Mouse (Mus musculus): Measurements from ENCODE around the gene Zfp763. TPM values are rescaled to one million over a fixed set of nuclear protein-coding genes. Genes with fewer than 3 reads are reported as not detected.

Zfp763 gene
- 2.8 TPM for polyA plus RNA-seq (2014; fragmentation: Illumina TruSeq; extraction: RNeasy Lipid Tissue Mini Kit (QIAGEN cat#74804); ENCODE audit: low read depth, low replicate concordance)

GRCm38 (mm10) chr17:33032900-33033891 lies at the start of gene Zfp763:
Gene Zfp763 (minus strand): TSS chr17:33033402.

GRCm38 (mm10) chr17:33067958-33068357 lies 34.8 kb upstream of the Zfp763 start, which contains the start of gene 4921501E09Rik:
Gene 4921501E09Rik (minus strand): TSS chr17:33068058.

GRCm38 (mm10) chr17:32992699-32993474 lies 40.3 kb downstream of the Zfp763 start, which contains the start of gene Zfp952:
Gene Zfp952 (plus strand): TSS chr17:32993129.

Other genes with a start within 250 kb of the Zfp763 start
- 13.1 TPM for gene Zfp871, start 245.1 kb downstream of the Zfp763 start, polyA plus RNA-seq (2014; fragmentation: Illumina TruSeq; extraction: RNeasy Lipid Tissue Mini Kit (QIAGEN cat#74804); ENCODE audit: low read depth, low replicate concordance)
- 0.16 TPM for gene Zfp811, start 223.5 kb downstream of the Zfp763 start, polyA plus RNA-seq (2014; fragmentation: Illumina TruSeq; extraction: RNeasy Lipid Tissue Mini Kit (QIAGEN cat#74804); ENCODE audit: low read depth, low replicate concordance)
- gene Zfp799, start 203.1 kb downstream of the Zfp763 start, polyA plus RNA-seq (2014; fragmentation: Illumina TruSeq; extraction: RNeasy Lipid Tissue Mini Kit (QIAGEN cat#74804); ENCODE audit: low read depth, low replicate concordance) = 4.9 TPM
- gene Zfp870, start 141.8 kb downstream of the Zfp763 start, polyA plus RNA-seq (2014; fragmentation: Illumina TruSeq; extraction: RNeasy Lipid Tissue Mini Kit (QIAGEN cat#74804); ENCODE audit: low read depth, low replicate concordance) = 6.5 TPM
- 0.73 TPM for gene Cyp4f14, start 116.1 kb downstream of the Zfp763 start, polyA plus RNA-seq (2014; fragmentation: Illumina TruSeq; extraction: RNeasy Lipid Tissue Mini Kit (QIAGEN cat#74804); ENCODE audit: low read depth, low replicate concordance)
- gene Cyp4f13, start 86.0 kb downstream of the Zfp763 start, polyA plus RNA-seq (2014; fragmentation: Illumina TruSeq; extraction: RNeasy Lipid Tissue Mini Kit (QIAGEN cat#74804); ENCODE audit: low read depth, low replicate concordance) = 19.5 TPM
- 2.9 TPM for gene Zfp472, start 67.6 kb downstream of the Zfp763 start, polyA plus RNA-seq (2014; fragmentation: Illumina TruSeq; extraction: RNeasy Lipid Tissue Mini Kit (QIAGEN cat#74804); ENCODE audit: low read depth, low replicate concordance)
- gene Zfp952, start 40.3 kb downstream of the Zfp763 start, polyA plus RNA-seq (2014; fragmentation: Illumina TruSeq; extraction: RNeasy Lipid Tissue Mini Kit (QIAGEN cat#74804); ENCODE audit: low read depth, low replicate concordance) = 6.6 TPM
- gene 4921501E09Rik, start 34.7 kb upstream of the Zfp763 start, polyA plus RNA-seq (2014; fragmentation: Illumina TruSeq; extraction: RNeasy Lipid Tissue Mini Kit (QIAGEN cat#74804); ENCODE audit: low read depth, low replicate concordance) = not detected
- gene Zfp563, start 55.9 kb upstream of the Zfp763 start, polyA plus RNA-seq (2014; fragmentation: Illumina TruSeq; extraction: RNeasy Lipid Tissue Mini Kit (QIAGEN cat#74804); ENCODE audit: low read depth, low replicate concordance) = 3.6 TPM
- gene Morc2b, start 106.3 kb upstream of the Zfp763 start, polyA plus RNA-seq (2014; fragmentation: Illumina TruSeq; extraction: RNeasy Lipid Tissue Mini Kit (QIAGEN cat#74804); ENCODE audit: low read depth, low replicate concordance) = 0.47 TPM
- not detected for gene Olfr55, start 135.0 kb upstream of the Zfp763 start, polyA plus RNA-seq (2014; fragmentation: Illumina TruSeq; extraction: RNeasy Lipid Tissue Mini Kit (QIAGEN cat#74804); ENCODE audit: low read depth, low replicate concordance)
- gene Olfr239, start 157.9 kb upstream of the Zfp763 start, polyA plus RNA-seq (2014; fragmentation: Illumina TruSeq; extraction: RNeasy Lipid Tissue Mini Kit (QIAGEN cat#74804); ENCODE audit: low read depth, low replicate concordance) = not detected
- 0.13 TPM for gene Olfr1564, start 188.3 kb upstream of the Zfp763 start, polyA plus RNA-seq (2014; fragmentation: Illumina TruSeq; extraction: RNeasy Lipid Tissue Mini Kit (QIAGEN cat#74804); ENCODE audit: low read depth, low replicate concordance)
- 11.8 TPM for gene Zfp955a, start 221.7 kb upstream of the Zfp763 start, polyA plus RNA-seq (2014; fragmentation: Illumina TruSeq; extraction: RNeasy Lipid Tissue Mini Kit (QIAGEN cat#74804); ENCODE audit: low read depth, low replicate concordance)
- gene Olfr63, start 231.3 kb upstream of the Zfp763 start, polyA plus RNA-seq (2014; fragmentation: Illumina TruSeq; extraction: RNeasy Lipid Tissue Mini Kit (QIAGEN cat#74804); ENCODE audit: low read depth, low replicate concordance) = not detected